Mouse (Mus musculus): ENCODE data around the gene Vps35l. TPM values are rescaled to one million over a fixed set of nuclear protein-coding genes. Genes with fewer than 3 reads are reported as not detected.

Gene Vps35l
- polyA plus RNA-seq, 1 experiment from 2014 or later: 69.6 TPM

DNA sequence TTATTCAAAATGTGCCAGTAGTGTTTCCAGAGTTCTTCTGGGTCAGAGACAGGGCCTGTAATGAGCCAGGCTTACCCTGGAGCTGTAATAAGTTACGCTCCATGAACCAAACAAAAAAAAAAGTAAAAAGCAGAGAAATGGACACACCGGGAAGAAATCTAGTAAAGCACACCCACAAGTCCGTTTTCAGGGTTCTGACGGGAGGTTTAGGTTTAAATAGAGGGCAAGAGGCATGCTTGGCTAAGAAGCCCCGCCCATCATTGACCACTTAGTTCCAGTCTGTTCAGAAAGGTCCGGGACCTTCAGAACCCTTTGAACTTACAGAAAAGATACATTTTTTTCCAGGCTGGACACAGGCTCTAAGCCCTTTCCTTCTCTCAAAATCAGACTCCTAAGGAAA, 34.0 kb upstream of the Vps35l start:
- Histone ChIP-seq H3K4me2 (replicated peaks; ENCODE audit: low read depth, low read length) (peak overlapping the region; percentile 86), H3K4me1 (ENCODE audit: control insufficient read depth, insufficient read depth, low read length) (peaks cover 18% of the 10 kb centered on the region; the same call in 1 of the 2 replicates), H3K9ac (ENCODE audit: low read depth, low read length) (0 out of 2 replicates have a peak overlapping the region, but pooled peaks have one; percentile 85), H3K27me3 (ENCODE audit: control insufficient read depth, insufficient read depth, low read length) (no peaks in the 10 kb centered on the region), H3K4me3 (ENCODE audit: low read length) (peak overlapping the region; percentile 89), H3K36me3 (ENCODE audit: control insufficient read depth, insufficient read depth, low read length) (no peaks in the 10 kb centered on the region), H3K27ac (ENCODE audit: low read depth, low read length) (peak overlapping the region; percentile 83), H3K9me3 (ENCODE audit: control insufficient read depth, low read length) (no peaks in the 10 kb centered on the region)
- peak; percentile 37; the same call in 1 of the 2 replicates for ATAC-seq (ENCODE audit: low FRiP score, low TSS enrichment)
- WGBS: 21% methylated on average over 6 of the region's 6 CpGs

- 87% methylated on average over 5 of the region's 5 CpGs for WGBS
- H3K4me1 ChIP-seq (ENCODE audit: control insufficient read depth, insufficient read depth, low read length): peaks cover 18% of the 10 kb centered on the region; the same call in 1 of the 2 replicates
These were observed 33.5 kb upstream of the Vps35l start for GRCm38 (mm10) chr7:118706488-118706887.

DNA sequence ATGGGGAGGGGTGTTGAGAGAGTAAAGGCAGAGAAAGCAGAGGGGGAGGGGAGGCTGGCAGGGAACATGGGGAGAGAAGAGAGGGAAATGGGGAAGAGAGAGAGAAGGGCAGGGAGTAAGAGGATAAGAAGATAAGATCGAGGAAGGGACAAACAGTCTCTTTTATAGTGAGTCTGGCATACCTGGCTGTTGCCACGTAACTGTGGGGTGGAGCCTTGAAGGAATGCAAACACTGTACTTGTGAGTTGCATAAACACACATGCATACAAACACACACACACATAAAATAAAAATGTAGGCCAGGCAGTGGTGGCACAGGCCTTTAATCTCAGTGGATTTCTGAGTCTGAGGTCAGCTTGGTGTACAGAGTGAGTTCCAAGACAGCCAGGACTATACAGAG, 32.8 kb upstream of the Vps35l start:
- H3K9ac ChIP-seq (ENCODE audit: low read depth, low read length): no peak overlapping the region
- H3K27me3 ChIP-seq (ENCODE audit: control insufficient read depth, insufficient read depth, low read length): no peaks in the 10 kb centered on the region
- H3K27ac ChIP-seq (ENCODE audit: low read depth, low read length): no peak overlapping the region
- H3K36me3 ChIP-seq (ENCODE audit: control insufficient read depth, insufficient read depth, low read length): no peaks in the 10 kb centered on the region
- H3K4me3 ChIP-seq (ENCODE audit: low read length): no peak overlapping the region
- no peaks in the 10 kb centered on the region for H3K9me3 ChIP-seq (ENCODE audit: control insufficient read depth, low read length)
- ATAC-seq (ENCODE audit: low FRiP score, low TSS enrichment): no peak
- H3K4me2 ChIP-seq (replicated peaks; ENCODE audit: low read depth, low read length): no peak overlapping the region
- WGBS: 74% methylated on average over 2 of the region's 2 CpGs
- peaks cover 18% of the 10 kb centered on the region; the same call in 1 of the 2 replicates for H3K4me1 ChIP-seq (ENCODE audit: control insufficient read depth, insufficient read depth, low read length)

More at GRCm38 (mm10) chr7:118706488-118706887, 33.5 kb upstream of the Vps35l start:
- Histone ChIP-seq H3K4me2 (replicated peaks; ENCODE audit: low read depth, low read length) (no peak overlapping the region), H3K27ac (ENCODE audit: low read depth, low read length) (no peak overlapping the region), H3K36me3 (ENCODE audit: control insufficient read depth, insufficient read depth, low read length) (no peaks in the 10 kb centered on the region), H3K9me3 (ENCODE audit: control insufficient read depth, low read length) (no peaks in the 10 kb centered on the region), H3K27me3 (ENCODE audit: control insufficient read depth, insufficient read depth, low read length) (no peaks in the 10 kb centered on the region), H3K9ac (ENCODE audit: low read depth, low read length) (no peak overlapping the region), H3K4me3 (ENCODE audit: low read length) (no peak overlapping the region)
- no peak for ATAC-seq (ENCODE audit: low FRiP score, low TSS enrichment)

GRCm38 (mm10) chr7:118708002-118708401, 32.0 kb upstream of the Vps35l start:
- no peak overlapping the region for H3K4me3 ChIP-seq (ENCODE audit: low read length)
- WGBS: 82% methylated on average over 4 of the region's 4 CpGs
- peaks cover 19% of the 10 kb centered on the region for H3K4me1 ChIP-seq (ENCODE audit: control insufficient read depth, insufficient read depth, low read length)
- H3K36me3 ChIP-seq (ENCODE audit: control insufficient read depth, insufficient read depth, low read length): no peaks in the 10 kb centered on the region
- no peak overlapping the region for H3K27ac ChIP-seq (ENCODE audit: low read depth, low read length)
- H3K9me3 ChIP-seq (ENCODE audit: control insufficient read depth, low read length): no peaks in the 10 kb centered on the region
- no peak for ATAC-seq (ENCODE audit: low FRiP score, low TSS enrichment)
- no peak overlapping the region for H3K4me2 ChIP-seq (replicated peaks; ENCODE audit: low read depth, low read length)
- H3K27me3 ChIP-seq (ENCODE audit: control insufficient read depth, insufficient read depth, low read length): no peaks in the 10 kb centered on the region
- no peak overlapping the region for H3K9ac ChIP-seq (ENCODE audit: low read depth, low read length)

DNA sequence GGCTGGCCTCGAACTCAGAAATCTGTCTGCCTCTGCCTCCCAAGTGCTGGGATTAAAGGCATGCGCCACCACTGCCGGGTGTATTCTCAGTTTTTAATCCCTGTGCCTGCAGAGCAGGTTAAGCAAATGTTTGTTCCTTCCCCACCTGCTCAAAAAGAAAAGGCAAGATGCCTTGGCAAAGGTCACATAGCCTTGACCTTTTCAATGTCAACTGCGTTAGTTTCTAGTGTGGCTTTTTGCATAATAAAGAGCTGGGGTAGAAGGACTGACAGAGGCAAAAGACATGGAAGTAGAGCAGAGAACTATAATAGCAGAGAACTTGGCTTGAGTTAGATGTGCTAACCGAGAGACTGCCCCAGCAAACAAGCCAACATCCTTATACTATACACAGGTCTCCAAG, 29.2 kb upstream of the Vps35l start:
- peaks cover 12% of the 10 kb centered on the region for H3K4me1 ChIP-seq (ENCODE audit: control insufficient read depth, insufficient read depth, low read length)
- WGBS: 75% methylated on average over 5 of the region's 5 CpGs
- no peak overlapping the region for H3K27ac ChIP-seq (ENCODE audit: low read depth, low read length)
- H3K9me3 ChIP-seq (ENCODE audit: control insufficient read depth, low read length): no peaks in the 10 kb centered on the region
- no peak overlapping the region for H3K4me3 ChIP-seq (ENCODE audit: low read length)
- H3K4me2 ChIP-seq (replicated peaks; ENCODE audit: low read depth, low read length): no peak overlapping the region
- H3K27me3 ChIP-seq (ENCODE audit: control insufficient read depth, insufficient read depth, low read length): no peaks in the 10 kb centered on the region
- H3K36me3 ChIP-seq (ENCODE audit: control insufficient read depth, insufficient read depth, low read length): no peaks in the 10 kb centered on the region
- no peak for ATAC-seq (ENCODE audit: low FRiP score, low TSS enrichment)
- no peak overlapping the region for H3K9ac ChIP-seq (ENCODE audit: low read depth, low read length)

GRCm38 (mm10) chr7:118712228-118713173, 27.5 kb upstream of the Vps35l start, which contains the start of gene Ccp110:
Gene Ccp110 (plus strand): TSS chr7:118712552.
- peak within 1 kb of the TSS; percentile 71 for H3K4me2 ChIP-seq (replicated peaks; ENCODE audit: low read depth, low read length)
- ATAC-seq (ENCODE audit: low FRiP score, low TSS enrichment): peak; percentile 98
- WGBS: under 1% methylated on average over 42 of the region's 48 CpGs
- H3K36me3 ChIP-seq (ENCODE audit: control insufficient read depth, insufficient read depth, low read length): no peaks in the 10 kb centered on the region; the same call in 1 of the 2 replicates
- peak within 1 kb of the TSS; percentile 66 for H3K9ac ChIP-seq (ENCODE audit: low read depth, low read length)
- peak within 1 kb of the TSS; percentile 87 for H3K4me3 ChIP-seq (ENCODE audit: low read length)
- peaks cover 8% of the 10 kb centered on the region for H3K4me1 ChIP-seq (ENCODE audit: control insufficient read depth, insufficient read depth, low read length)
- no peaks in the 10 kb centered on the region for H3K27me3 ChIP-seq (ENCODE audit: control insufficient read depth, insufficient read depth, low read length)
- no peaks in the 10 kb centered on the region for H3K9me3 ChIP-seq (ENCODE audit: control insufficient read depth, low read length)
- no peak within 1 kb of the TSS for H3K27ac ChIP-seq (ENCODE audit: low read depth, low read length)

DNA sequence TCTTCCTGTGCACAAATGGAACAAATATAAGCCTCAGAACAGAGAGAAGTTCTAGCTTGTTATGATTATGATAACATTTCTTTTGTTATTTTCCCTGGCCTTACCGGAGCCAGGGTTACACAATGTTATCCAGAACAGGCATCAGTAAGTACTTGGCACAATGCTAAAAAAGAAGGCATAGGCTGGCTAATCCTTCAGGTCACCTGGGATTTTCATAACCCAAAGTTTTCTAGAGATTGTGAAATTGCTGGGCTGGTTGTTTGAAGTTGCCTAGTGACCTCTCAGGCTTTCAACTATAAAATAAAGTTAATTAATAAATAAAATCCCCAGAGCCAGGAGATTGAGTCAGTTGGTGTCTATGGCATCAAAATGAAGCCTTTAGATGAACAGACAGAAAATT, 25.2 kb upstream of the Vps35l start:
- 100% methylated on average over 1 of the region's 1 CpGs for WGBS
- ATAC-seq (ENCODE audit: low FRiP score, low TSS enrichment): no peak

DNA sequence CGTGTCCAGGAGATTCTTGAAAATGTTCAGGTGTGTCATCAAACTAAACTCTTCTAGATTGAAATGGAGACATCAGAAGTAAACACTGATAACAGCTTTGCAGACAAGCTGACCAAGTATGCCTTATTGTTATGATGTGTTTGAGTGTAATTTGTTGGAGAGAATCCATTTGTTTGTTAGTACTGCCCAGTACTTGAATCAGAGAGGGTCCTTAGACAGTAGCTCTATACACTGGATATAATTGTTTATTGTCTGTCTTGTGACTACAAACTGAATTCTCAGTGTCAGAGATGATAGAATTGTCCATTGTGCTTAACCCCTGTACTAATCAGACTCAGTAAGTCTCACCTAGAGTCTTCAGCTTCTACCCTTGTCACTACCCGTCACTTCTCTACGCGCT, 22.0 kb upstream of the Vps35l start:
- no peaks in the 10 kb centered on the region for H3K27me3 ChIP-seq (ENCODE audit: control insufficient read depth, insufficient read depth, low read length)
- no peaks in the 10 kb centered on the region for H3K9me3 ChIP-seq (ENCODE audit: control insufficient read depth, low read length)
- H3K27ac ChIP-seq (ENCODE audit: low read depth, low read length): no peak overlapping the region
- no peak overlapping the region for H3K4me2 ChIP-seq (replicated peaks; ENCODE audit: low read depth, low read length)
- H3K9ac ChIP-seq (ENCODE audit: low read depth, low read length): no peak overlapping the region
- 95% methylated on average over 4 of the region's 4 CpGs for WGBS
- H3K36me3 ChIP-seq (ENCODE audit: control insufficient read depth, insufficient read depth, low read length): peaks cover 24% of the 10 kb centered on the region
- H3K4me3 ChIP-seq (ENCODE audit: low read length): no peak overlapping the region
- H3K4me1 ChIP-seq (ENCODE audit: control insufficient read depth, insufficient read depth, low read length): peaks cover 6% of the 10 kb centered on the region
- ATAC-seq (ENCODE audit: low FRiP score, low TSS enrichment): no peak

More for the DNA sequence above, 25.2 kb upstream of the Vps35l start:
- Histone ChIP-seq H3K27ac (ENCODE audit: low read depth, low read length) (no peak overlapping the region), H3K4me3 (ENCODE audit: low read length) (no peak overlapping the region), H3K9me3 (ENCODE audit: control insufficient read depth, low read length) (no peaks in the 10 kb centered on the region), H3K4me1 (ENCODE audit: control insufficient read depth, insufficient read depth, low read length) (peaks cover 8% of the 10 kb centered on the region), H3K4me2 (replicated peaks; ENCODE audit: low read depth, low read length) (no peak overlapping the region), H3K9ac (ENCODE audit: low read depth, low read length) (no peak overlapping the region), H3K36me3 (ENCODE audit: control insufficient read depth, insufficient read depth, low read length) (peaks cover 1% of the 10 kb centered on the region; the same call in 1 of the 2 replicates), H3K27me3 (ENCODE audit: control insufficient read depth, insufficient read depth, low read length) (no peaks in the 10 kb centered on the region)

- Histone ChIP-seq H3K4me1 (ENCODE audit: control insufficient read depth, insufficient read depth, low read length) (no peaks in the 10 kb centered on the region), H3K4me3 (ENCODE audit: low read length) (no peak overlapping the region), H3K27me3 (ENCODE audit: control insufficient read depth, insufficient read depth, low read length) (no peaks in the 10 kb centered on the region), H3K9me3 (ENCODE audit: control insufficient read depth, low read length) (no peaks in the 10 kb centered on the region), H3K4me2 (replicated peaks; ENCODE audit: low read depth, low read length) (no peak overlapping the region), H3K36me3 (ENCODE audit: control insufficient read depth, insufficient read depth, low read length) (peaks cover 71% of the 10 kb centered on the region), H3K9ac (ENCODE audit: low read depth, low read length) (no peak overlapping the region), H3K27ac (ENCODE audit: low read depth, low read length) (no peak overlapping the region)
- no peak for ATAC-seq (ENCODE audit: low FRiP score, low TSS enrichment)
- 93% methylated on average over 9 of the region's 9 CpGs for WGBS
These were observed 16.1 kb upstream of the Vps35l start for GRCm38 (mm10) chr7:118723927-118724326.
